Mouse (Mus musculus) intestine, embryonic 14.5 days (tissue): Measurements from ENCODE around the gene Rai14. TPM values are rescaled to one million over a fixed set of nuclear protein-coding genes. Genes with fewer than 3 reads are reported as not detected.

Experiments
- ATAC-seq: fragments of 200-750 bp; cut with Nextera tagmentation; replicated peaks from 2 replicates; pipeline ENCODE4 v1.8.0; 2017; ENCODE audit warnings: low read depth, moderate number of reproducible peaks, moderate TSS enrichment, moderate library complexity; ENCODE audit not compliant: low FRiP score, low TSS enrichment
- DNase-seq: peaks from one replicate; pipeline ENCODE4 v3.0.0-alpha.2; 2018; ENCODE audit warnings: low spot score
- H3K27ac ChIP-seq: fragments of 300-500 bp; sonication (generic); 2 replicates; pipeline ENCODE4 v1.5.1; 2014; ENCODE audit warnings: low read depth, mild to moderate bottlenecking, control low read depth
- H3K27me3 ChIP-seq: fragments of 300-500 bp; sonication (generic); replicated peaks from 2 replicates; pipeline ENCODE4 v1.6.1; 2014; ENCODE audit warnings: low read length, control low read depth; ENCODE audit not compliant: control insufficient read depth, insufficient read depth
- H3K36me3 ChIP-seq: fragments of 300-500 bp; sonication (generic); 2 replicates; pipeline ENCODE4 v1.6.1; 2014; ENCODE audit warnings: low read length, control low read depth; ENCODE audit not compliant: control insufficient read depth, insufficient read depth
- H3K4me1 ChIP-seq: fragments of 300-500 bp; sonication (generic); replicated peaks from 2 replicates; pipeline ENCODE4 v1.6.1; 2014; ENCODE audit warnings: low read length, control low read depth, mixed read lengths; ENCODE audit not compliant: control insufficient read depth, insufficient read depth
- H3K4me2 ChIP-seq: fragments of 300-500 bp; sonication (generic); 2 replicates; pipeline ENCODE4 v1.6.1; 2014; ENCODE audit warnings: low read length
- H3K4me3 ChIP-seq: fragments of 300-500 bp; sonication (generic); 2 replicates; pipeline ENCODE4 v1.5.1; 2014; ENCODE audit warnings: low read depth, low read length, control low read depth, mixed read lengths
- H3K9ac ChIP-seq: fragments of 300-500 bp; sonication (generic); 2 replicates; pipeline ENCODE4 v1.6.1; 2014; ENCODE audit warnings: mild to moderate bottlenecking, low read length
- H3K9me3 ChIP-seq: fragments of 300-500 bp; sonication (generic); 2 replicates; pipeline ENCODE4 v1.6.1; 2016; ENCODE audit warnings: low read length, control low read depth; ENCODE audit not compliant: control insufficient read depth
- WGBS: fragments of 180-500 bp; shearing (Covaris S2); extraction: QIAGEN DNeasy Blood & Tissue Kit; methylation state at CpG from one replicate; pipeline ENCODE4 v1.1.7; 2014; 5-methylcytosine and 5-hydroxymethylcytosine counted together
- polyA plus RNA-seq: library from polyadenylated mRNA; unstranded; fragments of >200 nt; fragmentation: Nextera tagmentation; extraction: Ambion mirVana; gene quantifications from 2 replicates; pipeline ENCODE4 v1.2.1, GENCODE M21; 2014

Rai14 gene
- polyA plus RNA-seq, 1 experiment from 2014 or later, result 20.4 TPM

- 53% methylated on average over 5 of the region's 5 CpGs for WGBS
- Histone ChIP-seq H3K27ac (no peak overlapping the region), H3K36me3 (no peaks in the 10 kb centered on the region), H3K9ac (no peak overlapping the region), H3K4me3 (no peak overlapping the region), H3K9me3 (no peaks in the 10 kb centered on the region), H3K4me2 (no peak overlapping the region), H3K27me3 (no peaks in the 10 kb centered on the region), H3K4me1 (no peaks in the 10 kb centered on the region; the same call in 1 of the 2 replicates)
- no peak for DNase-seq
- no peak for ATAC-seq
Observed at GRCm38 (mm10) chr15:10664529-10664898, 49.9 kb downstream of the Rai14 start.

- 59% methylated on average over 5 of the region's 5 CpGs for WGBS
- no peaks in the 10 kb centered on the region; the same call in 1 of the 2 replicates for H3K4me1 ChIP-seq
- H3K4me3 ChIP-seq, result no peak overlapping the region
- H3K36me3 ChIP-seq, result no peaks in the 10 kb centered on the region
- DNase-seq (no peak), ATAC-seq (no peak)
- no peaks in the 10 kb centered on the region for H3K9me3 ChIP-seq
- H3K27me3 ChIP-seq, result no peaks in the 10 kb centered on the region
- no peak overlapping the region for H3K27ac ChIP-seq
- H3K9ac ChIP-seq, result no peak overlapping the region
- no peak overlapping the region for H3K4me2 ChIP-seq
Observed at GRCm38 (mm10) chr15:10663793-10664528, 50.5 kb downstream of the Rai14 start.

GRCm38 (mm10) chr15:10661961-10662606 lies 52.3 kb downstream of the Rai14 start:
- no peaks in the 10 kb centered on the region for H3K9me3 ChIP-seq
- WGBS, result 57% methylated on average over 3 of the region's 3 CpGs
- H3K36me3 ChIP-seq, result no peaks in the 10 kb centered on the region
- no peak overlapping the region for H3K4me3 ChIP-seq
- no peak overlapping the region for H3K27ac ChIP-seq
- H3K4me2 ChIP-seq, result no peak overlapping the region
- H3K27me3 ChIP-seq, result no peaks in the 10 kb centered on the region
- DNase-seq (no peak), ATAC-seq (no peak)
- H3K9ac ChIP-seq, result no peak overlapping the region
- H3K4me1 ChIP-seq, result no peaks in the 10 kb centered on the region

GRCm38 (mm10) chr15:10658803-10659202 lies 55.6 kb downstream of the Rai14 start:
- Histone ChIP-seq H3K9me3 (no peaks in the 10 kb centered on the region), H3K27me3 (no peaks in the 10 kb centered on the region), H3K4me2 (no peak overlapping the region), H3K9ac (no peak overlapping the region), H3K27ac (no peak overlapping the region), H3K4me3 (no peak overlapping the region), H3K36me3 (no peaks in the 10 kb centered on the region), H3K4me1 (no peaks in the 10 kb centered on the region)
- 89% methylated on average over 2 of the region's 2 CpGs for WGBS
- ATAC-seq (no peak), DNase-seq (no peak)

GRCm38 (mm10) chr15:10656146-10656545 lies 58.3 kb downstream of the Rai14 start:
- Histone ChIP-seq H3K4me2 (no peak overlapping the region), H3K27ac (no peak overlapping the region), H3K27me3 (no peaks in the 10 kb centered on the region), H3K9me3 (no peaks in the 10 kb centered on the region), H3K36me3 (no peaks in the 10 kb centered on the region), H3K9ac (no peak overlapping the region), H3K4me1 (no peaks in the 10 kb centered on the region), H3K4me3 (no peak overlapping the region)
- WGBS, result 82% methylated on average over 5 of the region's 5 CpGs
- no peak for DNase-seq
- no peak for ATAC-seq

GRCm38 (mm10) chr15:10655151-10655905 lies 59.1 kb downstream of the Rai14 start:
- 43% methylated on average over 8 of the region's 8 CpGs for WGBS
- Histone ChIP-seq H3K4me2 (no peak overlapping the region), H3K27me3 (no peaks in the 10 kb centered on the region), H3K9ac (no peak overlapping the region), H3K36me3 (no peaks in the 10 kb centered on the region), H3K4me1 (no peaks in the 10 kb centered on the region), H3K9me3 (no peaks in the 10 kb centered on the region), H3K27ac (no peak overlapping the region), H3K4me3 (no peak overlapping the region)
- ATAC-seq, result no peak
- no peak for DNase-seq

GRCm38 (mm10) chr15:10654696-10655095 lies 59.7 kb downstream of the Rai14 start:
- Histone ChIP-seq H3K27ac (no peak overlapping the region), H3K4me1 (peaks cover 4% of the 10 kb centered on the region; the same call in 1 of the 2 replicates), H3K4me2 (no peak overlapping the region), H3K4me3 (no peak overlapping the region), H3K9me3 (no peaks in the 10 kb centered on the region), H3K27me3 (no peaks in the 10 kb centered on the region), H3K9ac (no peak overlapping the region), H3K36me3 (no peaks in the 10 kb centered on the region)
- WGBS, result 93% methylated on average over 1 of the region's 1 CpGs
- DNase-seq (no peak), ATAC-seq (no peak)

GRCm38 (mm10) chr15:10652931-10653475 lies 61.4 kb downstream of the Rai14 start:
- Histone ChIP-seq H3K4me3 (no peak overlapping the region), H3K4me2 (no peak overlapping the region), H3K36me3 (no peaks in the 10 kb centered on the region), H3K9me3 (no peaks in the 10 kb centered on the region), H3K9ac (no peak overlapping the region), H3K27me3 (no peaks in the 10 kb centered on the region), H3K27ac (no peak overlapping the region), H3K4me1 (peaks cover 15% of the 10 kb centered on the region)
- 51% methylated on average over 2 of the region's 2 CpGs for WGBS
- DNase-seq (no peak), ATAC-seq (no peak)
